Mouse (Mus musculus): ENCODE data around the gene Kantr. TPM values are rescaled to one million over a fixed set of nuclear protein-coding genes. Genes with fewer than 3 reads are reported as not detected.
A peak's percentile ranks its signal among the peaks of the same experiment; 100 is the strongest.
"Not testable (repeated sequence)": the region's sequence is repeated elsewhere in the genome, so short reads cannot be mapped to it uniquely, and the experiment has no call there.

Gene Kantr
- polyA plus RNA-seq, 1 experiment from 2014 or later, result 17.8 TPM

- Histone ChIP-seq H3K4me3 (ENCODE audit: low read depth, low read length) (no peak overlapping the region), H3K9ac (ENCODE audit: low read length) (no peak overlapping the region), H3K27ac (ENCODE audit: low read depth, low read length) (no peak overlapping the region), H3K4me1 (ENCODE audit: control insufficient read depth, insufficient read depth, low read length) (no peaks in the 10 kb centered on the region), H3K27me3 (ENCODE audit: control insufficient read depth, insufficient read depth, low read length) (peaks cover 2% of the 10 kb centered on the region; the same call in 1 of the 2 replicates), H3K4me2 (ENCODE audit: low read depth) (no peak overlapping the region), H3K36me3 (ENCODE audit: control insufficient read depth, insufficient read depth, low read length) (no peaks in the 10 kb centered on the region), H3K9me3 (ENCODE audit: control insufficient read depth, low read length) (no peaks in the 10 kb centered on the region)
- 86% methylated on average over 4 of the region's 4 CpGs for WGBS
- ATAC-seq (ENCODE audit: insufficient read depth, low FRiP score, low TSS enrichment) (no peak), DNase-seq (ENCODE audit: low spot score) (no peak)
Observed at GRCm38 (mm10) chrX:152320535-152320934, 6.8 kb downstream of the Kantr start.

- Histone ChIP-seq H3K27ac (ENCODE audit: low read depth, low read length) (no peak overlapping the region), H3K4me1 (ENCODE audit: control insufficient read depth, insufficient read depth, low read length) (no peaks in the 10 kb centered on the region), H3K27me3 (ENCODE audit: control insufficient read depth, insufficient read depth, low read length) (0 out of 2 replicates have a peak, but pooled peaks cover 2% of the 10 kb centered on the region), H3K4me2 (ENCODE audit: low read depth) (no peak overlapping the region), H3K9me3 (ENCODE audit: control insufficient read depth, low read length) (no peaks in the 10 kb centered on the region), H3K36me3 (ENCODE audit: control insufficient read depth, insufficient read depth, low read length) (no peaks in the 10 kb centered on the region), H3K9ac (ENCODE audit: low read length) (no peak overlapping the region), H3K4me3 (ENCODE audit: low read depth, low read length) (no peak overlapping the region)
- ATAC-seq (ENCODE audit: insufficient read depth, low FRiP score, low TSS enrichment), result no peak
- DNase-seq (ENCODE audit: low spot score), result peak; percentile 19
- WGBS, result 70% methylated on average over 2 of the region's 2 CpGs
Observed at GRCm38 (mm10) chrX:152307942-152308341, 19.4 kb downstream of the Kantr start.

- Histone ChIP-seq H3K9ac (ENCODE audit: low read length) (no peak overlapping the region), H3K27me3 (ENCODE audit: control insufficient read depth, insufficient read depth, low read length) (0 out of 2 replicates have a peak, but pooled peaks cover 2% of the 10 kb centered on the region)
- no peak for DNase-seq (ENCODE audit: low spot score)
Observed at GRCm38 (mm10) chrX:152307371-152307770, 19.9 kb downstream of the Kantr start.

GRCm38 (mm10) chrX:152306224-152306623 is 21.1 kb downstream of the Kantr start:
- 0 out of 2 replicates have a peak, but pooled peaks cover 6% of the 10 kb centered on the region for H3K27me3 ChIP-seq (ENCODE audit: control insufficient read depth, insufficient read depth, low read length)
- 84% methylated on average over 2 of the region's 2 CpGs for WGBS

More at GRCm38 (mm10) chrX:152307371-152307770, 19.9 kb downstream of the Kantr start:
- Histone ChIP-seq H3K27ac (ENCODE audit: low read depth, low read length) (no peak overlapping the region), H3K4me3 (ENCODE audit: low read depth, low read length) (no peak overlapping the region), H3K36me3 (ENCODE audit: control insufficient read depth, insufficient read depth, low read length) (no peaks in the 10 kb centered on the region), H3K4me1 (ENCODE audit: control insufficient read depth, insufficient read depth, low read length) (no peaks in the 10 kb centered on the region), H3K4me2 (ENCODE audit: low read depth) (no peak overlapping the region), H3K9me3 (ENCODE audit: control insufficient read depth, low read length) (no peaks in the 10 kb centered on the region)
- ATAC-seq (ENCODE audit: insufficient read depth, low FRiP score, low TSS enrichment), result no peak

GRCm38 (mm10) chrX:152287026-152287425 is 40.3 kb downstream of the Kantr start:
- H3K27ac ChIP-seq (ENCODE audit: low read depth, low read length); H3K4me3 ChIP-seq (ENCODE audit: low read depth, low read length); ATAC-seq (ENCODE audit: insufficient read depth, low FRiP score, low TSS enrichment); H3K27me3 ChIP-seq (ENCODE audit: control insufficient read depth, insufficient read depth, low read length); H3K4me1 ChIP-seq (ENCODE audit: control insufficient read depth, insufficient read depth, low read length); H3K9ac ChIP-seq (ENCODE audit: low read length); DNase-seq (ENCODE audit: low spot score); H3K36me3 ChIP-seq (ENCODE audit: control insufficient read depth, insufficient read depth, low read length); H3K4me2 ChIP-seq (ENCODE audit: low read depth); H3K9me3 ChIP-seq (ENCODE audit: control insufficient read depth, low read length): not testable (repeated sequence)
- WGBS, result 54% methylated on average over 1 of the region's 1 CpGs

More at GRCm38 (mm10) chrX:152306224-152306623, 21.1 kb downstream of the Kantr start:
- Histone ChIP-seq H3K36me3 (ENCODE audit: control insufficient read depth, insufficient read depth, low read length) (no peaks in the 10 kb centered on the region), H3K9me3 (ENCODE audit: control insufficient read depth, low read length) (no peaks in the 10 kb centered on the region), H3K4me3 (ENCODE audit: low read depth, low read length) (no peak overlapping the region), H3K4me1 (ENCODE audit: control insufficient read depth, insufficient read depth, low read length) (no peaks in the 10 kb centered on the region), H3K9ac (ENCODE audit: low read length) (no peak overlapping the region), H3K4me2 (ENCODE audit: low read depth) (no peak overlapping the region), H3K27ac (ENCODE audit: low read depth, low read length) (no peak overlapping the region)
- DNase-seq (ENCODE audit: low spot score), result no peak
- no peak for ATAC-seq (ENCODE audit: insufficient read depth, low FRiP score, low TSS enrichment)

GRCm38 (mm10) chrX:152284746-152285145 is 42.5 kb downstream of the Kantr start:
- 78% methylated on average over 3 of the region's 3 CpGs for WGBS
- H3K4me2 ChIP-seq (ENCODE audit: low read depth), result no peak overlapping the region

GRCm38 (mm10) chrX:152279384-152279783 is 47.9 kb downstream of the Kantr start:
- WGBS, result 91% methylated on average over 6 of the region's 6 CpGs

More at GRCm38 (mm10) chrX:152284746-152285145, 42.5 kb downstream of the Kantr start:
- no peak overlapping the region for H3K9ac ChIP-seq (ENCODE audit: low read length)
- H3K27ac ChIP-seq (ENCODE audit: low read depth, low read length), result no peak overlapping the region
- H3K27me3 ChIP-seq (ENCODE audit: control insufficient read depth, insufficient read depth, low read length), result no peaks in the 10 kb centered on the region
- ATAC-seq (ENCODE audit: insufficient read depth, low FRiP score, low TSS enrichment) (no peak), DNase-seq (ENCODE audit: low spot score) (no peak)
- no peaks in the 10 kb centered on the region for H3K4me1 ChIP-seq (ENCODE audit: control insufficient read depth, insufficient read depth, low read length)
- H3K9me3 ChIP-seq (ENCODE audit: control insufficient read depth, low read length), result no peaks in the 10 kb centered on the region
- H3K4me3 ChIP-seq (ENCODE audit: low read depth, low read length), result no peak overlapping the region
- no peaks in the 10 kb centered on the region for H3K36me3 ChIP-seq (ENCODE audit: control insufficient read depth, insufficient read depth, low read length)

GRCm38 (mm10) chrX:152271189-152271588 is 56.1 kb downstream of the Kantr start:
- H3K36me3 ChIP-seq (ENCODE audit: control insufficient read depth, insufficient read depth, low read length), result peaks cover 21% of the 10 kb centered on the region
- no peak overlapping the region for H3K9ac ChIP-seq (ENCODE audit: low read length)
- no peaks in the 10 kb centered on the region for H3K27me3 ChIP-seq (ENCODE audit: control insufficient read depth, insufficient read depth, low read length)
- DNase-seq (ENCODE audit: low spot score), result no peak
- no peak overlapping the region for H3K27ac ChIP-seq (ENCODE audit: low read depth, low read length)
- H3K9me3 ChIP-seq (ENCODE audit: control insufficient read depth, low read length), result no peaks in the 10 kb centered on the region
- no peaks in the 10 kb centered on the region for H3K4me1 ChIP-seq (ENCODE audit: control insufficient read depth, insufficient read depth, low read length)
- H3K4me2 ChIP-seq (ENCODE audit: low read depth), result no peak overlapping the region
- WGBS, result 97% methylated on average over 11 of the region's 11 CpGs
- no peak overlapping the region for H3K4me3 ChIP-seq (ENCODE audit: low read depth, low read length)
- no peak for ATAC-seq (ENCODE audit: insufficient read depth, low FRiP score, low TSS enrichment)

More at GRCm38 (mm10) chrX:152279384-152279783, 47.9 kb downstream of the Kantr start:
- Histone ChIP-seq H3K36me3 (ENCODE audit: control insufficient read depth, insufficient read depth, low read length) (peaks cover 2% of the 10 kb centered on the region; the same call in 1 of the 2 replicates), H3K27ac (ENCODE audit: low read depth, low read length) (no peak overlapping the region), H3K27me3 (ENCODE audit: control insufficient read depth, insufficient read depth, low read length) (no peaks in the 10 kb centered on the region), H3K9ac (ENCODE audit: low read length) (no peak overlapping the region), H3K4me3 (ENCODE audit: low read depth, low read length) (no peak overlapping the region), H3K4me1 (ENCODE audit: control insufficient read depth, insufficient read depth, low read length) (no peaks in the 10 kb centered on the region), H3K4me2 (ENCODE audit: low read depth) (no peak overlapping the region), H3K9me3 (ENCODE audit: control insufficient read depth, low read length) (no peaks in the 10 kb centered on the region)
- ATAC-seq (ENCODE audit: insufficient read depth, low FRiP score, low TSS enrichment) (no peak), DNase-seq (ENCODE audit: low spot score) (no peak)
